Mouse (Mus musculus) gastrocnemius, adult 2 months (tissue): ENCODE results near the gene Gal3st2c. TPM values are rescaled to one million over a fixed set of nuclear protein-coding genes. Genes with fewer than 3 reads are reported as not detected.

Experiments used
- DNase-seq: peaks from one replicate; pipeline ENCODE4 v3.0.0; 2022
- H3K27ac ChIP-seq: fragments of 200-600 bp; 2 replicates; pipeline ENCODE4 v1.8.1; 2022; ENCODE audit warnings: mild to moderate bottlenecking
- H3K4me3 ChIP-seq: fragments of 200-600 bp; 2 replicates; pipeline ENCODE4 v1.8.1; 2022; ENCODE audit warnings: mild to moderate bottlenecking, moderate library complexity
- CTCF ChIP-seq: fragments of 200-600 bp; IDR thresholded peaks from 2 replicates; pipeline ENCODE4 v1.8.1; 2022; ENCODE audit warnings: antibody characterized with exemption, mild to moderate bottlenecking, moderate library complexity
- intact Hi-C: fragments of 180-260 bp; cut with DNase I; formaldehyde crosslinking; loops from one replicate; pipeline ENCODE4 v1.15.1; 2025
- total RNA-seq, 2 experiments: library from RNA; stranded (reverse); gene quantifications; 2 replicates each; pipeline ENCODE4 v1.2.3; 2021

The Gal3st2c gene
- total RNA-seq, 2 experiments from 2014 or later, result 0.03 to 0.06 TPM

DNA sequence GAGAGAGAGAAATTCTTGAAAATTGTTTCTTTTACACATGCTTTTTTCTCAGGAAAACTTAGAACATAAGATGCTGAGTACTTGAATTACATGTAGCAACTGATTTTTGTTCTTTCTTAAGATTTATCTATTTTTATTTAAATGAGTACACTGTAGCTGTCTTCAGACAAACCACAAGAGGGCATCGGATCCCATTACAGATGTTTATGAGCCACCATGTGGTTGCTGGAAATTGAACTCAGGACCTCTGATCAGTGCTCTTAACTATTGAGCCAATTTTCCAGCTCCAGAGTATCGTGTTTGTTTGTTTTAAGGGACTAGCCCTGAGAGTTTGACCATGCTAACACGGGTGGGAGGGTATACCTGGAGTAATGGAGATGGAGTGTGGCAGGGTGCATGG lies 21.3 kb downstream of the Gal3st2c start:
- TF ChIP-seq CTCF, result peak; percentile 17; the same call in 1 of the 2 replicates
- no peak for DNase-seq
- H3K4me3 ChIP-seq, result no peak overlapping the region
- intact Hi-C loops, result no loop called here
- H3K27ac ChIP-seq, result no peak overlapping the region

- TF ChIP-seq CTCF, result no peak
- no peak within 1 kb of the TSS for H3K4me3 ChIP-seq
- intact Hi-C loops, result no loop called here
- DNase-seq, result no peak
- no peak within 1 kb of the TSS for H3K27ac ChIP-seq
Measured at GRCm38 (mm10) chr1:94020151-94020550, 29.8 kb downstream of the Gal3st2c start, which contains the start of gene Neu4. TSS of gene Neu4 (plus strand) at chr1:94020451.

DNA sequence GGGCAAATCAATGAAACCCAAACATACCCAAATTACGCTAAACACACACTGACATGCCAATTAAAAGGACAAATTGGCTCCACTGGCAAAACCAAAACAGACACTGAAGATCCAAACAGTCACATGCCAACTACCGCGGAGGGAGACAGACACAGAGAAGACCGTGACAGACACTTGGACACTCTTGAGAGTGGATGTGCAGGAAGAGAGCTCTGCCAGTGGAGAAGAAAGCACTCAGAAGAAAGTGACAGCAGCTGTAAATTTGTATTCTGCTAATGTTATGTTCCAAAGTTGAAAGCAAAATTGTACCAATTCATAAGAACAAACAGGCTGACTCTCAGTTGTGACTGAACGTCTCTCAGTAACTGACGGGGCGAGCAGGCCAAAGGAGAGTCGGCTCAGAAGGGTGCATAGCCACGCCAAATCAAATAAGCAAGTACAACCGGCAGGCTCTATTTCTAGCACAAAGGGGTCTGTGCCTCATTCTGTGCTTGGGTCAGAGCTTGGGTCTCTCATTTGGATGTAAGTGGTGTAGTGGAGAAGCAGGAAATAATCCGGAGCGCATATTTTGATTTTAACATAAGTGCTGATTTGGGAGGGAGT lies 37.3 kb downstream of the Gal3st2c start:
- DNase-seq, result no peak
- no peak overlapping the region for H3K27ac ChIP-seq
- H3K4me3 ChIP-seq, result no peak overlapping the region
- TF ChIP-seq CTCF, result no peak
- intact Hi-C loops, result no loop called here

GRCm38 (mm10) chr1:94028741-94029140 lies 38.4 kb downstream of the Gal3st2c start:
- Histone ChIP-seq H3K27ac (no peak overlapping the region), H3K4me3 (no peak overlapping the region)
- intact Hi-C loops, result no loop called here
- no peak for DNase-seq
- no peak for TF ChIP-seq CTCF

- intact Hi-C loops, result no loop called here
- no peak for TF ChIP-seq CTCF
- H3K27ac ChIP-seq, result no peak overlapping the region
- H3K4me3 ChIP-seq, result no peak overlapping the region
- DNase-seq, result no peak
Measured at GRCm38 (mm10) chr1:94033075-94033602, 42.8 kb downstream of the Gal3st2c start.

GRCm38 (mm10) chr1:94034984-94035743 lies 44.9 kb downstream of the Gal3st2c start:
- peak overlapping the region; percentile 77 for H3K27ac ChIP-seq
- DNase-seq, result peak; percentile 87
- TF ChIP-seq CTCF, result peak; percentile 84
- peak overlapping the region; percentile 70 for H3K4me3 ChIP-seq
- intact Hi-C loops, result loop anchor here (1.0 kb wide), 1 partner anchor 44 kb away; no protein-coding TSS in a partner anchor

GRCm38 (mm10) chr1:94040391-94040790 lies 50.1 kb downstream of the Gal3st2c start:
- no peak for DNase-seq
- no peak overlapping the region for H3K4me3 ChIP-seq
- intact Hi-C loops, result no loop called here

DNA sequence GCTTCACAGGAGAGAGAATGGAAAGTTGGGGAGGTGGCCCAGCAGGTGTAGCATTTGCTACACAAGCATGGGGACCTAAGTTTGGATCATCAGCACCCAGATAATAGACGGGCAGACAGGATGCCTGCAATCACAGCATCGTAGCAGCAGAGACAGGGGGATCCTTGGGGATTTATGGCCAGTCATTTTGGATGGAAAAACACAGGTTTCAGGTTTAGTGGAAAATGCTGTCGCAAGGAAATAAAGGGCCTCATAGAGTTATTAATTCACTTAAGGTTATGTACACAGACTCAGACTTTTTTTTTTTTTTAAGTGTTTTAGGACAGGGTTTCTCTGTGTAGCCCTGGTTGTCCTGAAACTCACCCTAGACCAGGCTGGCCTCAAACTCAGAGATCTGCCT lies 55.2 kb downstream of the Gal3st2c start:
- Histone ChIP-seq H3K27ac (no peak overlapping the region), H3K4me3 (no peak overlapping the region)
- DNase-seq, result no peak
- no peak for TF ChIP-seq CTCF
- intact Hi-C loops, result no loop called here

More at GRCm38 (mm10) chr1:94040391-94040790, 50.1 kb downstream of the Gal3st2c start:
- TF ChIP-seq CTCF, result no peak
- no peak overlapping the region for H3K27ac ChIP-seq

DNA sequence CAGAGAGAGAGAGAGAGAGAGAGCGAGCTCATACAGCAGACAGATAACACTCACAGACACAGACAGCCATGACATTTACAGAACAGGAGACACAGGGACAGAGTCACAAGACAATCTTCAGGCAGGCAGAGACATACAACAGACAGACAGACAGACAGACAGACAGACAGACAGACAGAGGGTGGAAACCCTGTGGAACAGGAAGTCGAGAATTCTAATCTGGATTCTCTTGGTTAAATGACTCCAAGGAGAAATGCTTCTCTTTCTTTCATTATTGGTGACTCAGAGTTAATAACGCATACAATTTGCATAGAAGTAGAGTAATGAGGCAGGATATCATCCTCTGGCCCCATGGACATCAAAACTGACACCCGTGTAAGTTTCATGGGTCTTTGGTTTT lies 56.2 kb downstream of the Gal3st2c start:
- intact Hi-C loops, result no loop called here
- H3K27ac ChIP-seq, result no peak overlapping the region
- TF ChIP-seq CTCF, result no peak

DNA sequence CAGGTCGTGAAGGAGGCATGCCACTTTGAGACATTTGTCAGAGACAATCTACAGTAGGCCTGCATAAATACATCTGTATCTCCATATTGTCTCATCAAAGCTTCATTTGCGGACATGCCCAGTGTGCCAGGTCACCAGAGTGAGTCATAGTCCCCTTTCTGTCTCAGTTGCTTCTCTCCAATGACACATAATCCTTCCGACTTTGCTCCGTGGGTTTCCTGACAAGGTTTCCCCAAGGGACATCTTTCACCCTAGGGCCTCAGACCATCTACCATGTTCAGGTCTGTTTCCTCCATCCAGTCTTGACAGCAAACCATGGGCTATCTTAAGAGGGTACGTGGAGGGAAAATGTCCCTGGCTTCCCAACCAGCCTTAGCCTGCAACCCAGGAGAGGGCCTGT lies 60.8 kb downstream of the Gal3st2c start:
- no peak for TF ChIP-seq CTCF

More for the DNA sequence above, 56.2 kb downstream of the Gal3st2c start:
- DNase-seq, result no peak
- H3K4me3 ChIP-seq, result no peak overlapping the region

GRCm38 (mm10) chr1:94052373-94052772 lies 62.1 kb downstream of the Gal3st2c start, which contains the start of gene Pdcd1:
TSS of gene Pdcd1 (minus strand) at chr1:94052553.
- H3K4me3 ChIP-seq, result no peak within 1 kb of the TSS
- no peak for TF ChIP-seq CTCF
- intact Hi-C loops, result no loop called here

More for the DNA sequence above, 60.8 kb downstream of the Gal3st2c start:
- DNase-seq, result no peak
- no peak overlapping the region for H3K27ac ChIP-seq
- no peak overlapping the region for H3K4me3 ChIP-seq
- intact Hi-C loops, result no loop called here

DNA sequence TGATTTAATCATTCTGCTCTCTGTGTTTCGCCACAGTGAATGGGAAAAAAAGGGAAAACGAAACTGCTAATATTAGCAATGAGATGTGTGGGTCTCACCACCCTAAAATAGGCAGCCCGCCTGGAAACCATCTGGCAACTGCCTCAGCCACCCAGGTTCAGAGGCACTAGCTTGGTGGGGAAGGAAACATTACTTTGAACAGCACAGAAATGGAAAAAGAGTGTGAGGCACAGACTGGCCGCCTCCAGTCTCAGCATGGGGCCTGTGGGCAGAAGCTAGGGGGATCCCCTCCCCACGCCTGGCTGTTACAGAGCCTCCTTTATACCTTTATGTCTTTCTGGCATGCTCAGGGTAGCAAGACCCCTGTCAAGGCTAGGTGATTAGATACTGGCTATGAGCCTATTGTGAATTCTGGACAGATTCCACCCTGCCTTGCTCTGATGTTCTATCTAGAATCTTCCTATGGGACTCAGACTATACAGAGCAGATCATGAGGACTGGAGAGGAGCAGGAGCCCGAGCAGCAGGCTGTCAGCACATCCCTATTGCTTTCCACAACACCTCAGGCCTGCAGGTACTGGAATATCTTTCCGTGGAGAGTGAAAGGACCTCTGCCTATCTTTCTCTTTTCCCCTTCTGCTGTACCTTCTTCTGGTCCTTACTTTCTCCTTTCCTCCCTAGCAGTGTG lies 63.4 kb downstream of the Gal3st2c start:
- intact Hi-C loops, result no loop called here
- Histone ChIP-seq H3K4me3 (no peak overlapping the region), H3K27ac (no peak overlapping the region)
- DNase-seq, result no peak
- TF ChIP-seq CTCF, result no peak

More at GRCm38 (mm10) chr1:94052373-94052772, 62.1 kb downstream of the Gal3st2c start, which contains the start of gene Pdcd1:
- no peak for DNase-seq
- H3K27ac ChIP-seq, result no peak within 1 kb of the TSS
